Mouse (Mus musculus): ENCODE data around the gene Dus3l.

Dus3l gene

DNA sequence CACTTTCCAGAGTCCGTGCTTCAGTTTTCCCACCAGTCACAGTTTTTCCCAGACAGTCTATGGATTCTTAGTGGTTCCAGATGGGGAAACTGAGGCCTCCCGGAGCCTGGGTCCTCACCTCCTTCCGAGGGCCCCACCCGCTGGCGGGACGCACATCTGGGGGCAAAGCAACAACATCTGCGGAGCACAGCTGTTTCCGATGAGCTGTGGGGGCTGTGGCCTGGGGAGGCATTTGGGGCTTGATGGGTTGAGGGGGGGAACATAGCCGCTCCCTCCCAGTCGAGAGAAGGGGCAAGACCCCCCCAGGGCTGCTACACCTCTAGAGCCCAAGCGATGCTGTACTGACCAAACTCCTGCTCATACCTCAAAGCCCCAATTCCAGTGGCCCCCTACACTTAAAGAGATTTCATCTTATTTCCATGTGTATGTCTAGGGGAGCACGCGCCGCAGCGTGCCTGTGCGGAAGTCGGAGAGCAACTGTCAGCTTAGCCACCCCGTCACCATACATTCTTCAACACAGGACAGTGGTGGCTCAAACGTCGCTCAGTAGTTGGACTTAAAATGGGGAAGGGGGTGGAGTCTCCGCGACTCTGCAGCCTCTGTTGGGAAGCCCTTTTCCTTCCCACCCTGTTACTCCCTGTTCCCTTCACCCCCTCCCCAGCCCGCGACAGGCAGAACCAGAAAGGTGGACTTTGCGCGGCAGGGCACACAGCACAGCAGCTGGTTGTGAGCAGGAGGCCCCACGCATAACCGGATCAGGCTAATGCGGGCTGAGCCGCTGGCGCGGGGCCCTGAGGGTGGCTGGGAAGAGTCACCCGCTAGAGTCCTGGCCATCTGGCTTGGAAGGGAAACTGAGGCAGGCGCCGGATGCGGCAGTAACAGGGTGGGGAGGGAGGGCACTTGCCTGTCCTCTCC is 10.0 kb upstream of the Dus3l start:
- no peak for DNase-seq

DNA sequence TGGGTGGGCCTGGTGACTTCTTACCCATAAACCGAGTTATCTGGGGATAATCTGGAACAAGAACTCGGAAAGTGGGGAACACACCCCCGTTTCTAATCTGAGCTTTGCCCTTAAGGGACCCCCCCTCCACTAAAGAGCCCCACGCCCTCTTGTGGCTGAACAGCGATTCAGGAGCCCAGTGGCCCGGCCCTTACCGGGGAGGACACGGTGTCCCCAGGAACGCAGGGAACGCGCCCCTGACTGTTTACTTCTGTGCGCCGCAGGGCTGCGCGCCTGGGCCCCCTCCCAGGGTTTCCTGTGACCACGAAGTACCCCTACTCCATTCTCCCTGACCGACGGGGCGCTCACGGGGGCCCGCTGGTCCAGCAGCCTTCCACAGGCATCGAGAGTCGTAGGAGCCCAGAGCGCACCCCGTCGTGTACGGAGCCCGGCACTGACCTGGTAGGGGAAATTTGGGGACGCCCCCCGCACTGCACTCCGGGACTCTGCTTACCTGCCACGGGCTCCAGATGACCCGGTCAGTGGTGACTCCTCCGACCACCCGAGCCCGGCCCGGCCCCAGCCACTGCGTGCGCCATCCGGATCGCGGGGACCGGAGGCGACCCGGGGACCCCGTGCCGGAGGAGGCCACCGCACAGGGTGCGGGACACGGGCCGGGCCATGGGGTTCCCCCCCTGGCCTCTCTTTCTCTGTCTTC is 7.7 kb upstream of the Dus3l start:
- peak; percentile 30 for DNase-seq

DNA sequence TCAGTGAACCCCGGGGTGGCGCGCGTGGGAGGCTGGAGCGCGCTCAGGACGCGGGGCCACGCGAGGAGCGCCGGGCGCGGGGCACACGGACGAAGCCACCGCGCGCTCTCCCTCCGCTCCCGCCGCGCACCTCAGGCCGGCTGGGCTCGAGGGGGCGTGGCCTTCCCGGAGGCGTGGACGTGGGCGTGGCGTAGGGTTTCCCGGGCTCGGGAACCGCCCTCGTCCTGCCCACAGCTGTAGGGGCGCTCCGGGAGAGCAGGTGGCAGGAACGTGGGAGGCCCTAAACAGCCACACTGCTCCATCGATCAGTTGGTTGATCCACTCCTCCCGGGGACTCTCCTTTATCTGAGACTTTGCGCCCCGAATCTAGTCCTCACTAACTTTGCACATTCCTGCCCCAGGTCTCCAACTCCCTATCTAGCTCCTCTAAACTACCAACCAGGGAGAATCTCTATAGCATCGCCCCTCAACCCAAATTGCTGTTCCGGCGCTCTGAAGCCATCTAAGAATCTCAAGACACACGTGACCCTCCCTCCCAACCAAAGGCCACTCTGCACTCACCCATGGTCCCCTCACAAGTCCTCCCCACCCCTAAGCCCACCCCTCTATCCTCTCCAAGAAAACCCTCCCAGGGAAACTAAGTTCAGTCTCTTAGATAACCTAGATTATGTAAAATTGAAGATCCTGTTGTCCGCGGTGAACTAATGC is 7.0 kb upstream of the Dus3l start, which contains the start of gene Nrtn:
Gene Nrtn, minus strand, starts transcription at position 115 of the 708 bp plus-strand sequence.
- DNase-seq, result peak; percentile 91

- peak; percentile 85 for DNase-seq
Measured at GRCm38 (mm10) chr17:56758132-56758531, 6.4 kb upstream of the Dus3l start.

DNA sequence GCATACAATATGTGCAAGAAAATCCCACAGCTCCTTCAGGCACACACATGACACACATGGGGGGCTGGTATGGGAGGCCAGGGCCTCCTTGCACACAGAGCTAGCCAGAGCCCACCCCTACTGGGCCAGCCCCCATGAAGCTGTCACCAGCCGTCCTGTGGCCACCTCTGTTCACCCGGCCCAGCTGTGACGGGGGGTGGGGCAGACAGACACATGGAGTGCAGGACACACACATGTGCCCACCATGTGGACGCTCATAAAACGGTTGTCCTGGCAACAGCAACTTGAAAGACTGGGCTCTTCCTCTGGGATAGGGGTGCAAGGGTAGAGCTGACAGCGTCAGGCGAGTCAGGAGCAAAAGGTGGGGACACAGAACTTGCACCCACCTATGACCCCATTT is 5.3 kb upstream of the Dus3l start:
- no peak for DNase-seq

DNA sequence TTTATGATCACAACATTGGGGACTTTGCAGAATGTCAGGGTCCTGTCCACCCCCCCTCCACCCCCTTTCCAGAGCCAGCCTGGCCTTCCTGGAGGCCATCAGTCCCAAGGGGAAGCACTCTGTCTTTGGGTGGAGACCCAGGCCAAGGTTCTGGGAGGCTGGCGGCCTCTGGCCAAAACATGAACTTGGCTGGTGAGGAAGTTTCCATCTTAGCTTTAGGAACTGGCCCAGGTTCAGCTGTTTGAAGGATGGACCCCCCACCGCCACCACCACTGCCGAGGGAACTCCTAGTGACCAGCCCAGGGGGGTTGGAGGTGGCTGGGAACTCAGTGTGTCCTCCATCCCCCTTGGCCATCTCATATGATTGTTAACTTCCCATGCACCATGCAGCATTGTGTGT is 3.5 kb upstream of the Dus3l start:
- DNase-seq, result no peak

- peak; percentile 87 for DNase-seq
Measured at GRCm38 (mm10) chr17:56761991-56762410, 2.6 kb upstream of the Dus3l start.

- peak; percentile 83 for DNase-seq
Measured at GRCm38 (mm10) chr17:56762769-56763731, 1.5 kb upstream of the Dus3l start.

GRCm38 (mm10) chr17:56763741-56764250 is 761 bp upstream of the Dus3l start:
- no peak for DNase-seq

- DNase-seq, result no peak
Measured at GRCm38 (mm10) chr17:56765431-56765830, 874 bp downstream of the Dus3l start.

DNA sequence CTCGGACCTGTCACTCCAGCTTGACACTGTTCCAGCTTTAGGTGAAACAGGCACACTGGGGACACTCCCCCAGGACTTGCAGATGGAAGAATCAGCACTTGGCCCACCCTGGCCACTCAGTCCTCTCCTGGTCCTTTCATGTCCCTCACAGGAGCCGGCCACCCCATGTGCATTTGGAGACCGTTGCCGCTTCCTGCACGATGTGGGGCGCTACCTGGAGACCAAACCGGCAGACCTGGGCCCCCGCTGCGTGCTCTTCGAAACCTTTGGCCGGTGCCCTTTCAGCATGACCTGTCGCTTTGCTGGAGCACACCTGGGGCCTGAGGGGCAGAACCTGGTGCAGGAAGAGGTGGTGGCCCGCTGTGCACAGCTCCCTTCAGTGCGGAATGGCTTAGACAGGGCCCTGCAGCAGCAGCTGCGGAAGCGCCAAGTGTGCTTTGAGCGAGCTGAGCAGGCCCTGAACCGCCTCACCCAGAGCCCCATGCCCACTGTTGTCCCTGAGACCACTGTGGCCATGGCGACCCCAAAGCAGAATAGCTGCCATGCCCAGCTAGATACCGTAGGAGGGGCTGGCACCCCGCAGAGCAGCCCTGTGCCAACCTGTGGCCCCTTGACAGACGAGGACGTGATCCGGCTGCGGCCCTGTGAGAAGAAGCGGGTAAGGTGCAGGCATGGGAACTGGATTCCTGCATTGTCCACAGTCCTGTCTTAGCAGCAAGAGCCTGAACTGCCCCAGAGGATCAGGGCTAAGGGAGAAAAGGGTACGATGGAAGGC is 2.3 kb downstream of the Dus3l start:
- no peak for DNase-seq

DNA sequence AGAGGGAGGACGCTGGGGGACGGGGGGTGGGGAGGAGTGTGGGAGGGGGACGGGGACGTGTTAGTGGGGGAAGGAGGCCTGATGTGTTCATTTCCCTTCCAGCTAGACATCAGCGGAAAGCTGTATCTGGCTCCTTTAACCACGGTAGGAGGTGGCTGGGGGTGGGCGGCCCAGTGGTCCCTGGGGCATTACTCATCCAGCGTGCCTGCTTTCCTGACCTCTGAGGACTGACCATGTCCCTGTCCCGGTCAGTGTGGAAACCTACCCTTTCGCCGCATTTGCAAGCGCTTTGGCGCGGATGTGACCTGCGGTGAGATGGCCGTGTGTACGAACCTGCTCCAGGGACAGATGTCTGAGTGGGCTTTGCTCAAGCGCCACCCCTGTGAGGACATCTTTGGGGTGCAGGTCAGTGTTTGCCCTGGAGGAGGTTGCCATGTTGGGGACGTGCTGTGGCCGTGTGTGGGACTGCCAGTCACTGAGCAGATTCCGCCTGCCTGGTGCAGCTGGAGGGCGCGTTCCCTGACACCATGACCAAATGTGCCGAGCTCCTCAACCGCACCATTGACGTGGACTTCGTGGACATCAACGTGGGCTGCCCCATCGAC is 3.1 kb downstream of the Dus3l start:
- no peak for DNase-seq

- no peak for DNase-seq
Measured at GRCm38 (mm10) chr17:56768941-56769340, 4.4 kb downstream of the Dus3l start.

DNA sequence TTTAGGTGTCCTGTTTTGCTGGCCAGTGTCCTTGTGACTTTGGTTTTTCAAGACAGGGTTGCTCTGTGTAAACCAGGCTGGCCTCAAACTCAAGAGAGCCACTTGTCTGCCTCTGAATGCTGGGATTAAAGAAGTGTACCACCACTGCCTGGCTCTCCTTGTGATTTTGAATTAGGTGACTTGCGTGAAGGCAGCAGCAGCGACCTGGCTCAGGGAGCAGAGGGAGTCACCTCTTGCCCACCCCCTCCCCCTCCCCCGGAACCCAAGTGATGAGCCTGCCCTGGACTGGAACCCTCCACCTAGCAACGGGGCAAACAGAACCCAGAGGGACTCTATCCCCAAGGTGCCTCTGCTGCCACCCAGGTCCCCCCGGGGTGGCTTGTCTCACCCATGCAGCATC is 5.4 kb downstream of the Dus3l start, which contains the start of gene Prr22:
Gene Prr22, plus strand, starts transcription at position 301 of the 400 bp plus-strand sequence.
- DNase-seq, result no peak

- DNase-seq, result no peak
Measured at GRCm38 (mm10) chr17:56777568-56777967, 13.0 kb downstream of the Dus3l start.

DNA sequence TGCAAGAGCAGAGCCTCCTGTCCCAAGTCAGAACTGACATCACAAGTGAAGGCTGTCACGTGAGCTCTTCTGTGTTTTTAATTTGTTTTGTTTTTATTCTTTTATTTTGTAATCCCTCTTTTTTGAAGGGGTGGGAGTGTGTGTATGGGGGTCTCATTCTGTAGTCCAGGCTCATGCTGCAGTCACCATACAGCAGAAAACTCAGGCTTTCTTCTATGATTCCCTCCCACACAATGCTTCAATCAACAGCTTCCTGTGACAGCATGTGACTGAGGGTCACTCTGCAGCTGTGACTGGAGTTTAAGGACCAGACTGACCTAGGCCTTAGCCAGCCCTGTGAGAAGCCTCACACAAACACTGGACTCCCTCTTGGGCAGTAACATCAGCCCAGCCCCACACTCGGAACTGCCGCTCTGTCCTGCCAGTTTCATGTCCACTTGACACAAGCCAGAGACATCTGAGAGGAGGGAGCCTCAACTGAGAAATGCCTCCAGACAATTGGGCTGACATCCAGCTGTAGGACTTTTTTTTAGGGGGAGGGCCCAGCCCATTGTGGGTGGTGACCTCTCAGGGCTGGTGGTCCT is 14.3 kb downstream of the Dus3l start:
- no peak for DNase-seq

GRCm38 (mm10) chr17:56780291-56780978 is 15.9 kb downstream of the Dus3l start:
- no peak for DNase-seq

DNA sequence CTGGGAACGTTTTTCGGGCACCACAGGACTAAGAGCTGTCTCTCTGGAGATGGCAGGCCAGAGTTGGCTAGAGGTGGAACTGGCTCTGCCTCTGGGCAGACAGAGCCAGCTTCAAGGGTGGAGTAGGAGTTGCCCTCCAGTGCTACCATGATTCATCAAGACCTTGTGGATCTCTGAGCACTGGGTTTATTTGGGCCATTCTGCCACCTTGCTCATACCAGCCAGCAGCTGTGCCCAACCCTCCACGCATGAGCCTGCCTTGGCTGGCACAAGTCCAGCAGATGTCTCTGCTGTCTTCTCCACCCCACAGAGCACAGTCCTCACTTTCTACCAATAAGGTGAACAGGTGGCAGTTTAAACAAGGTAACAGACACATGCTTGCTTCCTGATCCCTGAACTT is 24.3 kb downstream of the Dus3l start:
- DNase-seq, result no peak

- DNase-seq, result no peak
Measured at GRCm38 (mm10) chr17:56789286-56789685, 24.7 kb downstream of the Dus3l start.
